Mouse (Mus musculus) MEL (cell line): ENCODE measurements around the gene Pi4ka. TPM values are rescaled to one million over a fixed set of nuclear protein-coding genes. Genes with fewer than 3 reads are reported as not detected.

ENCODE experiments used
- DNase-seq: peaks from one replicate; pipeline ENCODE4 v3.0.0; 2011; ENCODE audit warnings: low read depth, low spot score
- H3K27ac ChIP-seq: 2 replicates; pipeline ENCODE4 v1.5.1; 2012; ENCODE audit warnings: low read depth, mild to moderate bottlenecking, control low read depth, low read length, moderate library complexity; ENCODE audit not compliant: control insufficient read depth
- H3K27me3 ChIP-seq, 2 experiments: fragments of 150-350 bp in 1 of 2; sonication (generic) in 1 of 2; 2 replicates each; pipeline ENCODE4 v1.6.1; 2012; ENCODE audit warnings: low read length in 2 of 2, mild to moderate bottlenecking in 2 of 2, improper control_type of control experiment in 1 of 2, moderate library complexity in 1 of 2; ENCODE audit not compliant: insufficient read depth in 2 of 2, control insufficient read depth in 1 of 2
- H3K36me3 ChIP-seq, 2 experiments: 2 replicates each; pipeline ENCODE4 v1.6.1; 2012 to 2014; ENCODE audit warnings: low read length in 2 of 2, improper control_type of control experiment in 1 of 2, inconsistent platforms in 1 of 2, mild to moderate bottlenecking in 1 of 2; ENCODE audit not compliant: insufficient read depth in 2 of 2, control insufficient read depth in 1 of 2
- H3K4me1 ChIP-seq, 2 experiments: fragments of 150-350 bp in 1 of 2; sonication (generic) in 1 of 2; 2 replicates each; pipeline ENCODE4 v1.6.1; 2012; ENCODE audit warnings: low read length in 2 of 2, improper control_type of control experiment in 1 of 2, mild to moderate bottlenecking in 1 of 2; ENCODE audit not compliant: insufficient read depth in 2 of 2, control insufficient read depth in 1 of 2
- H3K4me3 ChIP-seq, 2 experiments: fragments of 150-350 bp in 1 of 2; sonication (generic) in 1 of 2; 2 replicates each; pipeline ENCODE4 v1.5.1; 2012; ENCODE audit warnings: low read depth in 2 of 2, low read length in 2 of 2, mild to moderate bottlenecking in 2 of 2, moderate library complexity in 2 of 2, control low read depth in 1 of 2, improper control_type of control experiment in 1 of 2; ENCODE audit not compliant: control insufficient read depth in 1 of 2, insufficient read depth in 1 of 2
- H3K79me2 ChIP-seq: 2 replicates; pipeline ENCODE4 v1.6.1; 2012; ENCODE audit warnings: mild to moderate bottlenecking, low read length, moderate library complexity; ENCODE audit not compliant: control insufficient read depth, poor library complexity, insufficient read depth
- H3K9ac ChIP-seq: 2 replicates; pipeline ENCODE4 v1.6.1; 2012; ENCODE audit warnings: low read depth, mild to moderate bottlenecking, control low read depth, low read length, moderate library complexity; ENCODE audit not compliant: control insufficient read depth, poor library complexity, severe bottlenecking
- H3K9me3 ChIP-seq: fragments of 150-350 bp; sonication (generic); replicated peaks from 2 replicates; pipeline ENCODE4 v1.6.1; 2012; ENCODE audit warnings: mild to moderate bottlenecking, low read length, improper control_type of control experiment, moderate library complexity; ENCODE audit not compliant: insufficient read depth
- CHD2 ChIP-seq: IDR thresholded peaks from 2 replicates; pipeline ENCODE4 v1.6.1; 2011; ENCODE audit warnings: low read length, improper control_type of control experiment
- CTCF ChIP-seq, 3 experiments: IDR thresholded peaks in 2 of 3; conservative IDR thresholded peaks in 1 of 3; 2 replicates each; pipeline ENCODE4 v1.5.1; 2011 to 2012; ENCODE audit warnings: low read length in 3 of 3, low read depth in 2 of 3, mild to moderate bottlenecking in 2 of 3, improper control_type of control experiment in 1 of 3, inconsistent platforms in 1 of 3, mixed read lengths in 1 of 3, moderate library complexity in 1 of 3; ENCODE audit not compliant: control insufficient read depth in 1 of 3, insufficient read depth in 1 of 3, poor library complexity in 1 of 3, severe bottlenecking in 1 of 3
- E2F4 ChIP-seq: IDR thresholded peaks from 2 replicates; pipeline ENCODE4 v1.6.1; 2011; ENCODE audit warnings: low read depth, low read length, improper control_type of control experiment, borderline replicate concordance
- EP300 ChIP-seq, 2 experiments: IDR thresholded peaks; 2 replicates each; pipeline ENCODE4 v1.6.1; 2011; ENCODE audit warnings: improper control_type of control experiment in 2 of 2, low read length in 2 of 2, low read depth in 1 of 2, mild to moderate bottlenecking in 1 of 2
- GABPA ChIP-seq: IDR thresholded peaks from 2 replicates; pipeline ENCODE4 v1.6.1; 2012; ENCODE audit warnings: low read depth, mild to moderate bottlenecking, inconsistent platforms, low read length, improper control_type of control experiment, moderate library complexity
- KAT2A ChIP-seq: conservative IDR thresholded peaks from 2 replicates; pipeline ENCODE4 v1.6.1; 2012; ENCODE audit warnings: low read depth, low read length, improper control_type of control experiment, inconsistent platforms
- MAZ ChIP-seq: IDR thresholded peaks from 2 replicates; pipeline ENCODE4 v1.6.1; 2012; ENCODE audit warnings: low read depth, mild to moderate bottlenecking, inconsistent platforms, low read length, improper control_type of control experiment
- MEF2A ChIP-seq: IDR thresholded peaks from 2 replicates; pipeline ENCODE4 v1.6.1; 2014; ENCODE audit warnings: low read depth, mild to moderate bottlenecking, inconsistent platforms, low read length, improper control_type of control experiment; ENCODE audit not compliant: poor library complexity, insufficient replicate concordance, severe bottlenecking; ENCODE audit errors: extremely low read depth
- MYC ChIP-seq: IDR thresholded peaks from 2 replicates; pipeline ENCODE4 v1.6.1; 2011; ENCODE audit warnings: low read depth, mild to moderate bottlenecking, low read length, improper control_type of control experiment, moderate library complexity
- NELFE ChIP-seq: IDR thresholded peaks from 2 replicates; pipeline ENCODE4 v1.6.1; 2011; ENCODE audit warnings: low read depth, low read length, improper control_type of control experiment
- NRF1 ChIP-seq: IDR thresholded peaks from 2 replicates; pipeline ENCODE4 v1.6.1; 2014; ENCODE audit warnings: low read depth, mild to moderate bottlenecking, inconsistent platforms, low read length, improper control_type of control experiment, moderate library complexity; ENCODE audit not compliant: poor library complexity, insufficient read depth, severe bottlenecking
- POLR2A ChIP-seq, 2 experiments: IDR thresholded peaks; 2 replicates each; pipeline ENCODE4 v1.6.1; 2011 to 2012; ENCODE audit warnings: low read length in 2 of 2, mild to moderate bottlenecking in 2 of 2, control low read depth in 1 of 2, improper control_type of control experiment in 1 of 2, low read depth in 1 of 2, moderate library complexity in 1 of 2; ENCODE audit not compliant: control insufficient read depth in 1 of 2, insufficient read depth in 1 of 2, poor library complexity in 1 of 2
- POLR2AphosphoS2 ChIP-seq: IDR thresholded peaks from 2 replicates; pipeline ENCODE4 v1.6.1; 2011; ENCODE audit warnings: low read length, improper control_type of control experiment
- POLR2AphosphoS5 ChIP-seq: IDR thresholded peaks from 2 replicates; pipeline ENCODE4 v1.6.1; 2012; ENCODE audit warnings: low read depth, borderline replicate concordance, mild to moderate bottlenecking, inconsistent platforms, low read length, moderate library complexity, mixed read lengths
- RCOR1 ChIP-seq: IDR thresholded peaks from 2 replicates; pipeline ENCODE4 v1.6.1; 2012; ENCODE audit warnings: low read depth, mild to moderate bottlenecking, inconsistent platforms, low read length, improper control_type of control experiment
- SIN3A ChIP-seq: IDR thresholded peaks from 2 replicates; pipeline ENCODE4 v1.6.1; 2012; ENCODE audit warnings: low read length, improper control_type of control experiment, inconsistent platforms
- SMC3 ChIP-seq: IDR thresholded peaks from 2 replicates; pipeline ENCODE4 v1.6.1; 2011; ENCODE audit warnings: low read depth, low read length, improper control_type of control experiment
- TBP ChIP-seq: IDR thresholded peaks from 2 replicates; pipeline ENCODE4 v1.8.0; 2011; ENCODE audit warnings: low read depth, low read length, improper control_type of control experiment
- USF1 ChIP-seq: IDR thresholded peaks from 2 replicates; pipeline ENCODE4 v1.6.1; 2014; ENCODE audit warnings: low read depth, mild to moderate bottlenecking, inconsistent platforms, low read length, improper control_type of control experiment, moderate library complexity
- USF2 ChIP-seq, 2 experiments: IDR thresholded peaks; 2 replicates each; pipeline ENCODE4 v1.6.1; 2011 to 2012; ENCODE audit warnings: improper control_type of control experiment in 2 of 2, low read length in 2 of 2, borderline replicate concordance in 1 of 2, inconsistent platforms in 1 of 2, low read depth in 1 of 2, mild to moderate bottlenecking in 1 of 2; ENCODE audit not compliant: insufficient read depth in 1 of 2
- ZMIZ1 ChIP-seq: IDR thresholded peaks from 2 replicates; pipeline ENCODE4 v1.6.1; 2012; ENCODE audit warnings: low read depth, mild to moderate bottlenecking, inconsistent platforms, low read length, improper control_type of control experiment, moderate library complexity
- ZNF384 ChIP-seq: IDR thresholded peaks from 2 replicates; pipeline ENCODE4 v1.6.1; 2012; ENCODE audit warnings: low read depth, mild to moderate bottlenecking, inconsistent platforms, low read length, improper control_type of control experiment
- polyA plus RNA-seq, 2 experiments: library from polyadenylated mRNA; stranded (reverse) in 1 of 2; unstranded in 1 of 2; fragments of >175 nt in 1 of 2; fragments of >200 nt in 1 of 2; gene quantifications; 2 replicates each; pipeline versions ENCODE4 v1.2.1 to v1.2.4; 2012; ENCODE audit warnings: low replicate concordance in 2 of 2, low read depth in 1 of 2; ENCODE audit not compliant: insufficient read length in 2 of 2, insufficient read depth in 1 of 2, missing spikeins in 1 of 2
- total RNA-seq: library from RNA; depleted of rRNA; stranded (reverse); fragments of 300-350 nt; gene quantifications from 2 replicates; pipeline ENCODE4 v1.2.3, GENCODE M21; 2012

Gene Pi4ka
- total and polyA plus RNA-seq, 3 experiments, result 25.0 to 286 (median 73.1) TPM

DNA sequence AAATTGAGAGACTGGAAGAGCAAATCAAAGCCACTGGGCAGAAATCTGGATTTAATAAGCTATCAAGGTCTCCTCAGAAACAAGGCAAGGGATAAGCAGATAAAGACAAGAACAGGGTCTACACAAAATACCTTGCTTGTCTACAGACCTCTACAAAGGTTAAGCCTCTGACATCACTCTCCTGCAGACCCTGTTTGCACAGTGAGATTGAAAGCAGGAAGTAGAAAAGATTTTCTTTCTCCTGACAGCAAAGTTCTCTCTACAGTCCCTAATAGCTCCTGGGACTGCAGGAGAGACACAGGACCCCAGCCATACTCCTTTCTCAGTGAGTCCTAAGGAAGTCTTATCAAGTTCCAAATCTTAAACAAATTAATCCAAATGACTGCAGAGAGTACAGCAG, 71.5 kb downstream of the Pi4ka start:
- H3K36me3 ChIP-seq, result no peaks in the 10 kb centered on the region
- H3K9ac ChIP-seq, result no peak overlapping the region
- no peak overlapping the region for H3K4me3 ChIP-seq
- H3K9me3 ChIP-seq, result no peaks in the 10 kb centered on the region
- no peaks in the 10 kb centered on the region for H3K4me1 ChIP-seq
- no peak overlapping the region for H3K27ac ChIP-seq
- no peaks in the 10 kb centered on the region for H3K27me3 ChIP-seq
- no peaks in the 10 kb centered on the region for H3K79me2 ChIP-seq
- no peak for DNase-seq
- no peak for TF ChIP-seq NRF1
- TF ChIP-seq USF1, result no peak
- no peak for TF ChIP-seq USF2 (IDR thresholded peaks at IDR 0.05; ENCODE audit: borderline replicate concordance in 1 of 2, insufficient read depth in 1 of 2, low read depth in 1 of 2, low read length in 2 of 2)
- TF ChIP-seq MAZ, result no peak
- no peak for TF ChIP-seq POLR2AphosphoS2

GRCm38 (mm10) chr16:17331855-17332254, 74.3 kb downstream of the Pi4ka start:
- no peaks in the 10 kb centered on the region for H3K9me3 ChIP-seq
- no peak overlapping the region for H3K4me3 ChIP-seq
- no peak for DNase-seq
- no peak overlapping the region for H3K9ac ChIP-seq
- no peak for TF ChIP-seq GABPA
- TF ChIP-seq MEF2A, result no peak
- peak; percentile 79; the same call in 1 of the 2 replicates for TF ChIP-seq POLR2AphosphoS5
- no peak for TF ChIP-seq NELFE
- no peaks in the 10 kb centered on the region for H3K79me2 ChIP-seq
- H3K4me1 ChIP-seq, result peaks cover 0 to 2% of the 10 kb centered on the region in 2 experiments; a peak in 1 of 4 replicates
- no peaks in the 10 kb centered on the region for H3K36me3 ChIP-seq
- no peak overlapping the region for H3K27ac ChIP-seq
- no peaks in the 10 kb centered on the region for H3K27me3 ChIP-seq

- DNase-seq, result no peak
- Histone ChIP-seq H3K9ac (no peak within 1 kb of the TSS), H3K27me3 (no peaks in the 10 kb centered on the region), H3K9me3 (no peaks in the 10 kb centered on the region), H3K4me3 (no peak within 1 kb of the TSS), H3K27ac (no peak within 1 kb of the TSS)
- TF ChIP-seq POLR2A (IDR thresholded peaks at IDR 0.05; ENCODE audit: control insufficient read depth in 1 of 2, insufficient read depth in 1 of 2, low read depth in 1 of 2, low read length in 2 of 2, poor library complexity in 1 of 2) (no peak), CTCF (IDR thresholded peaks at IDR 0.05 in 2 of 3, conservative IDR thresholded peaks at IDR 0.05 in 1 of 3; ENCODE audit: control insufficient read depth in 1 of 3, insufficient read depth in 1 of 3, low read depth in 2 of 3, low read length in 3 of 3, poor library complexity in 1 of 3, severe bottlenecking in 1 of 3) (no peak), E2F4 (no peak), ZNF384 (no peak), MYC (no peak), TBP (no peak), KAT2A (no peak), SMC3 (no peak), RCOR1 (no peak), ZMIZ1 (no peak), EP300 (IDR thresholded peaks at IDR 0.05; ENCODE audit: low read depth in 1 of 2, low read length in 2 of 2) (no peak), SIN3A (no peak), CHD2 (no peak), NELFE (no peak)
- TF ChIP-seq, all 39 proteins: peak for 0
- Histone ChIP-seq H3K4me1 (peaks cover 0 to 2% of the 10 kb centered on the region in 2 experiments; a peak in 1 of 4 replicates), H3K79me2 (no peaks in the 10 kb centered on the region), H3K36me3 (no peaks in the 10 kb centered on the region)
Measured at GRCm38 (mm10) chr16:17331116-17331515, 75.0 kb downstream of the Pi4ka start, which contains the start of gene Serpind1. TSS of gene Serpind1 (plus strand) at chr16:17331371.
